Mouse (Mus musculus): ENCODE measurements around the gene Gcnt4.

DNA sequence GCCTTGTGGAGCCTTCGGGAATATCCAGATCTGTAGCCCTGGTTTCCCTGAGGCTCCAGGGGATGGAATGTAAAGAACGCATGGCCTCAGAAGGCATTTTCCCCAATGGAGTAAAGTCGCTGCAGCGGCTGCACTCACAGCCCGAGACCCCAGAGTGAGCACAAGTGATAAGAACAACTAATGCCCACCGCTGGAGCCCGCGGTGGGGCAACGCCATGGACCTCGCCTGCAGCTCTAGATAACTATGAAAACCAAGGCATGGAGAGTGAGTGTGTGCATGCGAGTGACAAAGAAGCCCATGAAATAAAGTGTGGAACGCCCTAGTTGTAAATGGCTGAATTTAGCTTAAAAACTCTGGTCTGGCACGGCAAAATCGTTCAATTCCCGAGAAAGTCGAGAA, 64.6 kb downstream of the Gcnt4 start:
- no peak for TF ChIP-seq POLR2A (IDR thresholded peaks at IDR 0.05; ENCODE audit: extremely low read depth, insufficient read depth, low read length)
- TF ChIP-seq CTCF (IDR thresholded peaks at IDR 0.05; ENCODE audit: low read depth, low read length): no peak

All from liver, adult 2 months (tissue).